Mouse (Mus musculus) hindbrain, postnatal 0 days (tissue): ENCODE data around the gene Ppp2r3a. TPM values are rescaled to one million over a fixed set of nuclear protein-coding genes. Genes with fewer than 3 reads are reported as not detected.

Source experiments
- ATAC-seq: fragments of 200-750 bp; cut with Nextera tagmentation; 2 replicates; pipeline ENCODE4 v1.8.0; 2017; ENCODE audit warnings: mild to moderate bottlenecking, moderate TSS enrichment, moderate library complexity
- DNase-seq: peaks from one replicate; pipeline ENCODE4 v3.0.0-alpha.2; 2015; ENCODE audit warnings: low spot score
- H3K27ac ChIP-seq: fragments of 300-500 bp; sonication (generic); 2 replicates; pipeline ENCODE4 v1.5.1; 2014; ENCODE audit warnings: mild to moderate bottlenecking
- H3K27me3 ChIP-seq: fragments of 300-500 bp; sonication (generic); 2 replicates; pipeline ENCODE4 v1.6.1; 2014; ENCODE audit warnings: low read length, mixed read lengths; ENCODE audit not compliant: insufficient read depth
- H3K36me3 ChIP-seq: fragments of 300-500 bp; sonication (generic); 2 replicates; pipeline ENCODE4 v1.6.1; 2014; ENCODE audit warnings: low read length, mixed read lengths; ENCODE audit not compliant: insufficient read depth
- H3K4me1 ChIP-seq: fragments of 300-500 bp; sonication (generic); 2 replicates; pipeline ENCODE4 v1.6.1; 2014; ENCODE audit warnings: antibody characterized with exemption, low read length, mixed read lengths; ENCODE audit not compliant: insufficient read depth
- H3K4me2 ChIP-seq: fragments of 300-500 bp; sonication (generic); 2 replicates; pipeline ENCODE4 v1.6.1; 2014; ENCODE audit warnings: low read depth, mild to moderate bottlenecking, low read length, moderate library complexity, mixed read lengths
- H3K4me3 ChIP-seq: fragments of 300-500 bp; sonication (generic); 2 replicates; pipeline ENCODE4 v1.5.1; 2014; ENCODE audit warnings: low read length
- H3K9ac ChIP-seq: fragments of 300-500 bp; sonication (generic); replicated peaks from 2 replicates; pipeline ENCODE4 v1.6.1; 2014; ENCODE audit warnings: mild to moderate bottlenecking, low read length, moderate library complexity, mixed read lengths
- H3K9me3 ChIP-seq: fragments of 300-500 bp; sonication (generic); 2 replicates; pipeline ENCODE4 v1.6.1; 2016; ENCODE audit warnings: low read length, mixed read lengths
- CTCF ChIP-seq: IDR thresholded peaks from 2 replicates; pipeline ENCODE4 v1.5.1; 2016; ENCODE audit warnings: antibody characterized with exemption, control low read depth, low read depth
- WGBS: fragments of 180-500 bp; shearing (Covaris S2); extraction: QIAGEN DNeasy Blood & Tissue Kit; methylation state at CpG from one replicate; pipeline ENCODE4 v1.1.7; 2014; 5-methylcytosine and 5-hydroxymethylcytosine counted together
- polyA plus RNA-seq: library from polyadenylated mRNA; unstranded; fragments of >200 nt; fragmentation: Nextera tagmentation; extraction: Ambion mirVana; gene quantifications from 2 replicates; pipeline ENCODE4 v1.2.1, GENCODE M21; 2015
- total RNA-seq: library from RNA; depleted of rRNA; stranded (reverse); fragments of >200 nt; gene quantifications from 2 replicates; pipeline ENCODE4 v1.2.3, GENCODE M21; 2014

Gene Ppp2r3a
- total and polyA plus RNA-seq, 2 experiments from 2014 or later, result 17.1 to 28.0 TPM

DNA sequence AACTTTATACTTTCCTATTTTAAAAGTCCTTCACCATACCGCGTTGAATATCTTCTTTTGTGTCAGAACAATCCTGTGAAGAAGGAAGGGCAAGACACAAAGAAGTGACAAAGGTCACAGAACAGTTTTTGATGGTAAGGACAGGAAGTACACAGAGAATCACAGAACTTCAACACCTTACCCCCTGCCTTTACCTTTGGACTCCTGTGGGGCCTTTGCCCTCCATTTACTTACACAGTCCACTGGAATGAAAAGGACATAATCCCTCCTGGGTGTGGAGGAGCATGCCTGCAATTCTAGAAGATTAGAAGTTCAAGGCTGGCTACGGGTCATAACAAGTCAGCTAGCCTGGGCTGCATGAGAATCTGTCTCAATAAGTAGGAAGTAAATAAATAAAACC is 1.5 kb upstream of the Ppp2r3a start:
- ATAC-seq (no peak), DNase-seq (no peak)
- 77% methylated on average over 3 of the region's 3 CpGs for WGBS
- Histone ChIP-seq H3K4me2 (no peak overlapping the region), H3K27me3 (no peaks in the 10 kb centered on the region), H3K36me3 (no peaks in the 10 kb centered on the region), H3K4me3 (no peak overlapping the region), H3K9ac (no peak overlapping the region), H3K4me1 (peaks cover 9% of the 10 kb centered on the region; the same call in 1 of the 2 replicates), H3K27ac (no peak overlapping the region), H3K9me3 (no peaks in the 10 kb centered on the region)
- TF ChIP-seq CTCF, result no peak

DNA sequence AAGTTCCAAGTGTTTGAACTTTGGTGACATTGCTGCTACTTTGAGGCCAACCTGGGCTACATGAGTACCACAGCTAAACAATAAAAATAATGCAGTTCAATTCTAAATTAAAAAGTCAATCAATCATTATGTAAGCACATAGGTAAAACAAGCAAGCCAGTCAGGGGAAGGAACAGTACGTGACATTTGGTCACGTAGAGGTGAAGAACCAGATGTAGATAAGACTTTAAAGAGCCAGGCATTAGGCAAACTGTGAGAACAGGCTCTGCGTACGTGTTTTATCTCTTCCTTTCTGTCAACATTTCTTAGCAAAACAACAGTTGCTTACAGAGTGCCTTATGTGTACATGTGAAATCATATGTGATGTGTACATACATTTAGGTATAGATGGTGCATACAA is 946 bp upstream of the Ppp2r3a start:
- ATAC-seq (no peak), DNase-seq (no peak)
- Histone ChIP-seq H3K27ac (no peak overlapping the region), H3K4me3 (no peak overlapping the region), H3K27me3 (no peaks in the 10 kb centered on the region), H3K9ac (no peak overlapping the region), H3K9me3 (no peaks in the 10 kb centered on the region), H3K4me2 (no peak overlapping the region), H3K4me1 (peaks cover 14% of the 10 kb centered on the region), H3K36me3 (no peaks in the 10 kb centered on the region)
- TF ChIP-seq CTCF, result no peak
- WGBS, result 78% methylated on average over 4 of the region's 4 CpGs

GRCm38 (mm10) chr9:101250981-101251643 is 483 bp downstream of the Ppp2r3a start:
- no peak for TF ChIP-seq CTCF
- Histone ChIP-seq H3K9me3 (no peaks in the 10 kb centered on the region), H3K27me3 (no peaks in the 10 kb centered on the region), H3K4me1 (peaks cover 15% of the 10 kb centered on the region), H3K4me2 (peak overlapping the region; percentile 65), H3K36me3 (no peaks in the 10 kb centered on the region), H3K27ac (peak overlapping the region; percentile 95), H3K4me3 (peak overlapping the region; percentile 89), H3K9ac (peak overlapping the region; percentile 90)
- ATAC-seq (peak; percentile 95), DNase-seq (no peak)
- WGBS, result under 1% methylated on average over 56 of the region's 61 CpGs

GRCm38 (mm10) chr9:101250486-101250885 is 1.1 kb downstream of the Ppp2r3a start:
- no peaks in the 10 kb centered on the region for H3K27me3 ChIP-seq

DNA sequence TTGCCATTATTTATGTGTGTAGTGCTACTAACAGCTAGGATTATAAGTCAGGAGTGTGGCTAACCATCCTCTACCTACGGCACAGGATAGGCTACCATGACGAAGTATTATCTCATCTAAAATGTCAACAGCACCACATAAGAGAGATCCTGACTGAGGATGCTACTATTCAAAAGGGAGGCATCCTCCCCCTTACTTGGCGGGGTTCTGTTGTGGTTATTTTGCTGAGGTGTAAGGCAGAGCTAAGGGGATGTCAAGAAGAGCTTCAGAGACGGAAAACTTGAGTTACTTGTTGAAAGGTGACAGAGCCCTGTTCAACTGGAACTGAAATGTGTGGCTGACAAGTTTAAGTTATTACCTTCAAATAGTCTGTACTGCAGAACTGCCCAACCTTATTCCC is 2.0 kb downstream of the Ppp2r3a start:
- Histone ChIP-seq H3K4me1 (peaks cover 15% of the 10 kb centered on the region), H3K9ac (0 out of 2 replicates have a peak overlapping the region, but pooled peaks have one; percentile 21), H3K4me3 (peak overlapping the region; percentile 89), H3K9me3 (no peaks in the 10 kb centered on the region), H3K4me2 (peak overlapping the region; percentile 65), H3K27me3 (no peaks in the 10 kb centered on the region), H3K36me3 (no peaks in the 10 kb centered on the region), H3K27ac (no peak overlapping the region)
- no peak for TF ChIP-seq CTCF
- 59% methylated on average over 4 of the region's 4 CpGs for WGBS
- ATAC-seq (no peak), DNase-seq (no peak)

More at GRCm38 (mm10) chr9:101250486-101250885, 1.1 kb downstream of the Ppp2r3a start:
- Histone ChIP-seq H3K36me3 (no peaks in the 10 kb centered on the region), H3K27ac (peak overlapping the region; percentile 95), H3K4me3 (peak overlapping the region; percentile 89), H3K9ac (peak overlapping the region; percentile 90), H3K4me1 (peaks cover 15% of the 10 kb centered on the region), H3K4me2 (peak overlapping the region; percentile 65), H3K9me3 (no peaks in the 10 kb centered on the region)
- no peak for TF ChIP-seq CTCF
- DNase-seq (peak; percentile 46), ATAC-seq (no peak)
- 1% methylated on average over 11 of the region's 11 CpGs for WGBS

GRCm38 (mm10) chr9:101247541-101247940 is 4.1 kb downstream of the Ppp2r3a start:
- 0 out of 2 replicates have a peak overlapping the region, but pooled peaks have one; percentile 8 for H3K4me2 ChIP-seq
- no peak for DNase-seq
- WGBS, result 39% methylated on average over 7 of the region's 7 CpGs

DNA sequence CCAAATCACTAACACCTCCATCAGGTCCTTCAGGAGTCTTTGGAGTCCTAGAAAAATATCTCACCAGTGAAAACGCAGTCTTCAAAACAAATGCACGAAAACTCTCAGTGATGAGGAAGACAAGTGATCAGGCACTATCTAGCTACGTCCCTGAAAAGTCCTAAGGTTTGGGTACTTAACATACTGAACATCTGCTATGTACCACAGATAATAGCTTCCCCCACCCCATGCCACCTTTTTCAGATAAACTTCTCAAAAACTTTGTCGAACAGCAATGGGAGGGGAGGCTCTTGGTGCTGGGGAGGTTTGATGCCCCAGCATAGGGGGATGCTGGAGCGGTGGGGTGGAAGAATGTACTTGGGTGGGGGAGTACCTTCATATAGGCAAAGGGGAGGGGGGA is 6.1 kb downstream of the Ppp2r3a start:
- DNase-seq, result no peak

More at GRCm38 (mm10) chr9:101247541-101247940, 4.1 kb downstream of the Ppp2r3a start:
- Histone ChIP-seq H3K4me3 (no peak overlapping the region), H3K36me3 (no peaks in the 10 kb centered on the region), H3K27me3 (no peaks in the 10 kb centered on the region), H3K4me1 (peaks cover 15% of the 10 kb centered on the region), H3K9me3 (no peaks in the 10 kb centered on the region), H3K27ac (0 out of 2 replicates have a peak overlapping the region, but pooled peaks have one; percentile 1), H3K9ac (0 out of 2 replicates have a peak overlapping the region, but pooled peaks have one; percentile 17)
- no peak for ATAC-seq
- TF ChIP-seq CTCF, result no peak

More for the DNA sequence above, 6.1 kb downstream of the Ppp2r3a start:
- peaks cover 15% of the 10 kb centered on the region for H3K4me1 ChIP-seq
- no peaks in the 10 kb centered on the region for H3K9me3 ChIP-seq
- WGBS, result 94% methylated on average over 5 of the region's 5 CpGs
- no peaks in the 10 kb centered on the region for H3K27me3 ChIP-seq
- H3K27ac ChIP-seq, result no peak overlapping the region
- TF ChIP-seq CTCF, result no peak
- H3K4me2 ChIP-seq, result no peak overlapping the region
- no peak overlapping the region for H3K4me3 ChIP-seq
- H3K36me3 ChIP-seq, result no peaks in the 10 kb centered on the region
- ATAC-seq, result no peak
- no peak overlapping the region for H3K9ac ChIP-seq
